Mouse (Mus musculus) spleen, adult 2 months (tissue): ENCODE measurements at regions not wholly inside any gene's neighbourhood (a gene's known extent, or its start where the extent isn't known, plus 50 kb on each side); places are given as distances from the start of the nearest gene placed in this dataset.

Experiments used
- CTCF ChIP-seq: fragments of 200-500 bp; IDR thresholded peaks from 2 replicates; pipeline ENCODE4 v1.5.1; 2011; ENCODE audit warnings: mild to moderate bottlenecking, inconsistent platforms; ENCODE audit not compliant: insufficient read depth, insufficient read length, insufficient replicate concordance; ENCODE audit errors: extremely low read depth
- POLR2A ChIP-seq: fragments of 200-500 bp; IDR thresholded peaks from 2 replicates; pipeline ENCODE4 v1.6.1; 2011; ENCODE audit warnings: low read depth, low read length, inconsistent platforms

- TF ChIP-seq CTCF (no peak), POLR2A (no peak)
These were observed 689.3 kb downstream of the Inhba start for GRCm38 (mm10) chr13:16700934-16701333.
